Mouse (Mus musculus): ENCODE measurements around the gene Copz2. TPM values are rescaled to one million over a fixed set of nuclear protein-coding genes. Genes with fewer than 3 reads are reported as not detected.

Gene Copz2
- polyA plus RNA-seq, 1 experiment from 2014 or later = 10.9 TPM

DNA sequence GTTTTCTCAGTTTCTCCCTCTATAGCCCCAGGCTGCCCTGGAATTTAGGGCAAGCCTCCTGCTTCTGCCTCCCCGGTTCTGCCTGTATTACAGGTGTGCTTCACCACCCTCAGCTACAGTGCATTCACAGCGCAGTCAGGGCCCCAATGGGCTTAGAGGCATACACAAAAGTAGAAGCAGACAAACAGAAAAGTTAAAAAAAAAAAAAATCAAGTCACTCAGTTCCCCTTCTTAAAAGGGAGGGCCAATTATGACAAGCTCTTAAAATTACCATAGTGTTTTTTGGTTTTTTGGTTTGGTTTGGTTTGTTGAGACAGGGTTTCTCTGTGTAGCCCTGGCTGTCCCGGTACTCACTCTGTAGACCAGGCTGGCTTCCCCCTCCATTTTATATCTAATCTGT is 17.1 kb upstream of the Copz2 start:
- Histone ChIP-seq H3K4me1 (ENCODE audit: control insufficient read depth, insufficient read depth, low read length) (peaks cover 13% of the 10 kb centered on the region), H3K9ac (replicated peaks; ENCODE audit: low read depth, low read length) (no peak overlapping the region), H3K36me3 (ENCODE audit: control insufficient read depth, insufficient read depth, low read length) (no peaks in the 10 kb centered on the region), H3K4me2 (ENCODE audit: low read depth, low read length) (no peak overlapping the region), H3K4me3 (ENCODE audit: low read depth, low read length) (no peak overlapping the region), H3K27ac (ENCODE audit: low read depth, low read length) (no peak overlapping the region), H3K27me3 (ENCODE audit: control insufficient read depth, insufficient read depth, low read length) (no peaks in the 10 kb centered on the region), H3K9me3 (ENCODE audit: control insufficient read depth, low read length) (no peaks in the 10 kb centered on the region)
- no peak for ATAC-seq (ENCODE audit: low read depth)
- 93% methylated on average over 3 of the region's 3 CpGs for WGBS

DNA sequence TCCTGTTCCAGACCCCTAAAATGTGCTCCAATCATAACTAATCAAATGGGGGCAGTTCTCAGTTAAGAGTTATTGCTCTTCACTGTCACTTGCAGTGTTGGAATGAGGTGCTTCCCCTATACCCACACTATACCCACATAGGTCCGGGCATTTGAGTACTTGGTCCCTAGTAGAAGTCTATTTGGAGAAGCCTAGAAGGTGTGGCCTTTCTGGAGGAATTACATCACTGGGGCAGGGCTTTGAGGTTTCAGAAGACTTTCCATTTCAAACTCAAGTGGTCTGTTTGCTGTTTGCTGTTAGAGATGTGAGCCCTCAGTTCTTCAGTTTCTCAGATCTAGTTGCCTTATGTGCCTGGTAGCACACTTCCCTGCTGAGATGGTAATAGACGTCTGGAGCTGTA is 16.7 kb upstream of the Copz2 start:
- H3K4me2 ChIP-seq (ENCODE audit: low read depth, low read length) = no peak overlapping the region
- no peak for ATAC-seq (ENCODE audit: low read depth)
- no peaks in the 10 kb centered on the region for H3K36me3 ChIP-seq (ENCODE audit: control insufficient read depth, insufficient read depth, low read length)
- H3K27me3 ChIP-seq (ENCODE audit: control insufficient read depth, insufficient read depth, low read length) = no peaks in the 10 kb centered on the region
- no peak overlapping the region for H3K4me3 ChIP-seq (ENCODE audit: low read depth, low read length)
- no peak overlapping the region for H3K27ac ChIP-seq (ENCODE audit: low read depth, low read length)
- H3K9ac ChIP-seq (replicated peaks; ENCODE audit: low read depth, low read length) = no peak overlapping the region
- H3K9me3 ChIP-seq (ENCODE audit: control insufficient read depth, low read length) = no peaks in the 10 kb centered on the region
- peaks cover 9% of the 10 kb centered on the region for H3K4me1 ChIP-seq (ENCODE audit: control insufficient read depth, insufficient read depth, low read length)
- 70% methylated on average over 2 of the region's 2 CpGs for WGBS

DNA sequence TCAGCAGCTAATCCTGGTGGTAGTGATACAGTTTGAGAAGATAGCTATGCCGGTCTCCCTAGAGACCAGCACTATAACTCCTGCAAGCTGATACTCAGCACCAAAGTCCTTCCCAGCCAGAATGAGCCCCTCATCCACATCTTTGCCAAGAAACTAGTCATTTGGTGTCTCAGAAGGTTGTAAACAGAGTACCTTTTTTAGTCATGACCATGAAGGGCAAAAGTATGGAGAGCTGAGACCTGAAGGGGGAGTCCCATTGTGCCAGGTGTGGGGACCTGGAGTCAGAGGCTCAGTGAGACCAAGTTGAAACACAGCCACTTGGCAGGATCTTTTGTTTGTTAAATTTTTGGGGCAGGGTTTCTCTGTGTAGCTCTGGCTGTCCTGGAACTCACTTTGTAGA is 15.5 kb upstream of the Copz2 start:
- Histone ChIP-seq H3K4me1 (ENCODE audit: control insufficient read depth, insufficient read depth, low read length) (peaks cover 4% of the 10 kb centered on the region; the same call in 1 of the 2 replicates), H3K27me3 (ENCODE audit: control insufficient read depth, insufficient read depth, low read length) (no peaks in the 10 kb centered on the region), H3K27ac (ENCODE audit: low read depth, low read length) (no peak overlapping the region), H3K9me3 (ENCODE audit: control insufficient read depth, low read length) (no peaks in the 10 kb centered on the region), H3K9ac (replicated peaks; ENCODE audit: low read depth, low read length) (no peak overlapping the region), H3K4me2 (ENCODE audit: low read depth, low read length) (no peak overlapping the region), H3K4me3 (ENCODE audit: low read depth, low read length) (no peak overlapping the region), H3K36me3 (ENCODE audit: control insufficient read depth, insufficient read depth, low read length) (no peaks in the 10 kb centered on the region)
- no peak for ATAC-seq (ENCODE audit: low read depth)
- WGBS = 88% methylated on average over 1 of the region's 1 CpGs

DNA sequence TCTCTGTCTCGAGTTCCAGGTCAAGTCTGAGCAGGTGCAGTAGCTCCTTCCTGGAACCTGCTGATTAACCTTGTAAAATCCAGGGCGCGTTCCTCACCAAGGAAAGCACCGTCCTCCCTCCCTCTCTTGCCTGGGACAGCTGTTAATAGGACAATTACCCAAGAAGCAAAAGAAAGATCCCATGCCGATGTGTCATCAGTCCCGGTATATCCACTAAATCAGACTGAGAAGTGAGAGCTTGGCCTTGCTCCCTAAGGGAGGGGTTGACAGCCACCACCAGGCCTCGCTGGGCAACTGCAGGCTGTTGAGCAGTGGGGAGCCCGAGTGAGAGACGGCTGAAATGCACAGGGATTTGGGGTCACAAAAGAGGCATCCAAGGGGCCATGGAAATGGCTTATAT is 12.4 kb upstream of the Copz2 start:
- no peak overlapping the region for H3K4me3 ChIP-seq (ENCODE audit: low read depth, low read length)
- H3K4me2 ChIP-seq (ENCODE audit: low read depth, low read length) = no peak overlapping the region
- 25% methylated on average over 9 of the region's 9 CpGs for WGBS
- ATAC-seq (ENCODE audit: low read depth) = no peak
- no peaks in the 10 kb centered on the region for H3K9me3 ChIP-seq (ENCODE audit: control insufficient read depth, low read length)
- H3K4me1 ChIP-seq (ENCODE audit: control insufficient read depth, insufficient read depth, low read length) = no peaks in the 10 kb centered on the region
- H3K27ac ChIP-seq (ENCODE audit: low read depth, low read length) = no peak overlapping the region
- H3K36me3 ChIP-seq (ENCODE audit: control insufficient read depth, insufficient read depth, low read length) = no peaks in the 10 kb centered on the region
- H3K9ac ChIP-seq (replicated peaks; ENCODE audit: low read depth, low read length) = no peak overlapping the region
- H3K27me3 ChIP-seq (ENCODE audit: control insufficient read depth, insufficient read depth, low read length) = no peaks in the 10 kb centered on the region

DNA sequence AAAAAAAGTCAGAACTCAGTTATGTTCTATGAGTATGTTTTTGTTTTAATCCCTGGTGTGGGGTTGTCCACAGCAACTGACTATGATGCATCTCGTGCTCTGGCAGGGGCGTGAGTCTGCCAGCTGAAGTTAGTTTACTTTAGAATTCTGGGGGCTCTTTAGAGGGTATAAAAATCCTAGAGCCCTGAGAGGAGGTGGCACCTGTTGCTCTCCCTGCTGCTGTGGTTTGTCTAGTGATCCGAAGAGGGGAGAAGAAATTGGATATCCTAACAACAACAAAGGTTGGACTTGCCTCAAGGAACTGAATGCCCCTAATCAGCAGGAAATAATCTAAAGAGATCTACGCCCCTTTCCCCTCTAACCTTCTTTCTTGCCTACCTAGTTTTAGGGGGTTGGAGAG is 11.3 kb upstream of the Copz2 start:
- Histone ChIP-seq H3K27me3 (ENCODE audit: control insufficient read depth, insufficient read depth, low read length) (no peaks in the 10 kb centered on the region), H3K9me3 (ENCODE audit: control insufficient read depth, low read length) (no peaks in the 10 kb centered on the region), H3K27ac (ENCODE audit: low read depth, low read length) (no peak overlapping the region), H3K9ac (replicated peaks; ENCODE audit: low read depth, low read length) (no peak overlapping the region), H3K4me1 (ENCODE audit: control insufficient read depth, insufficient read depth, low read length) (no peaks in the 10 kb centered on the region), H3K4me3 (ENCODE audit: low read depth, low read length) (no peak overlapping the region), H3K4me2 (ENCODE audit: low read depth, low read length) (no peak overlapping the region), H3K36me3 (ENCODE audit: control insufficient read depth, insufficient read depth, low read length) (no peaks in the 10 kb centered on the region)
- no peak for ATAC-seq (ENCODE audit: low read depth)
- WGBS = 67% methylated on average over 4 of the region's 4 CpGs

DNA sequence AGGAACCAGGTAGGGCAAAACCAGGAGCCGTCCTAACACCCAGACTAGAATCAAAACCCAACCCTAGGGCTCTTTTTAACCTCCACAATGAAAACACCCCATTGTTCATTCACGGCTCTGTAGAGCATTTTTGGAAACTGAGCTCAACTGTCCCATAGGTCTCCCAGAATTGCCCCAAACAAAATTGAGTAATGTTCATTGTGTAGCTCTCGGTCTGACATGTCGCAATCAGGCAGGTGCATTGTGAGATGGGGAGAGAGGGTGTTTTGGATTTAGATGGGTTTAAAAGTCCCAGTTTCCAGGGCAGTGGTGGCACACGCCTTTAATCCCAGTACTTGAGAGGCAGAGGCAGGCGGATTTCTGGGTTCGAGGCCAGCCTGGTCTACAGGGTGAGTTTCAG is 10.2 kb upstream of the Copz2 start:
- WGBS = 78% methylated on average over 7 of the region's 7 CpGs
- H3K9me3 ChIP-seq (ENCODE audit: control insufficient read depth, low read length) = no peaks in the 10 kb centered on the region
- no peak overlapping the region for H3K4me3 ChIP-seq (ENCODE audit: low read depth, low read length)
- H3K4me1 ChIP-seq (ENCODE audit: control insufficient read depth, insufficient read depth, low read length) = no peaks in the 10 kb centered on the region
- no peak overlapping the region for H3K4me2 ChIP-seq (ENCODE audit: low read depth, low read length)
- H3K36me3 ChIP-seq (ENCODE audit: control insufficient read depth, insufficient read depth, low read length) = no peaks in the 10 kb centered on the region
- no peak overlapping the region for H3K9ac ChIP-seq (replicated peaks; ENCODE audit: low read depth, low read length)
- no peak overlapping the region for H3K27ac ChIP-seq (ENCODE audit: low read depth, low read length)
- H3K27me3 ChIP-seq (ENCODE audit: control insufficient read depth, insufficient read depth, low read length) = no peaks in the 10 kb centered on the region
- no peak for ATAC-seq (ENCODE audit: low read depth)

DNA sequence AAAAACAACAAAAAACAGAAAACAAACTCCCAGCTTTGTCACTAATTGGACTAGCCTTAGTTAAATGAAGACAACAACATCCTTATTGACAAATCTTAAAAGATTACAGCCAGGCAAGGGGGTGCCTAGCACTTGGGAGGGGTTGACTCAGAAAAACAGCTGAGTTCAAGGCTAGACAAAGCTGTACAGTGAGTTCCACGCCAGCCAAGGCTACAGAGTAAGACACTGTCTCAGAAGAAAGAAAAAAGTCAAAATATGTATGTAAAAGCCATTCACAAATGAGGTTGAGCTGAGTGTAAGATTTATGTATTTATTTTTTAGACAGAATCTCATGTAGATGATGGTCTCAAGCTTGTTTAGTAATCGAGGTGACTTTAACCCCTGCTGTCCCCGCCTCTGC is 9.8 kb upstream of the Copz2 start:
- no peaks in the 10 kb centered on the region for H3K27me3 ChIP-seq (ENCODE audit: control insufficient read depth, insufficient read depth, low read length)
- H3K4me3 ChIP-seq (ENCODE audit: low read depth, low read length) = no peak overlapping the region
- H3K4me2 ChIP-seq (ENCODE audit: low read depth, low read length) = no peak overlapping the region
- H3K36me3 ChIP-seq (ENCODE audit: control insufficient read depth, insufficient read depth, low read length) = no peaks in the 10 kb centered on the region
- WGBS = 87% methylated on average over 3 of the region's 3 CpGs
- H3K9ac ChIP-seq (replicated peaks; ENCODE audit: low read depth, low read length) = no peak overlapping the region
- ATAC-seq (ENCODE audit: low read depth) = no peak
- H3K27ac ChIP-seq (ENCODE audit: low read depth, low read length) = no peak overlapping the region
- no peaks in the 10 kb centered on the region for H3K4me1 ChIP-seq (ENCODE audit: control insufficient read depth, insufficient read depth, low read length)
- no peaks in the 10 kb centered on the region for H3K9me3 ChIP-seq (ENCODE audit: control insufficient read depth, low read length)

DNA sequence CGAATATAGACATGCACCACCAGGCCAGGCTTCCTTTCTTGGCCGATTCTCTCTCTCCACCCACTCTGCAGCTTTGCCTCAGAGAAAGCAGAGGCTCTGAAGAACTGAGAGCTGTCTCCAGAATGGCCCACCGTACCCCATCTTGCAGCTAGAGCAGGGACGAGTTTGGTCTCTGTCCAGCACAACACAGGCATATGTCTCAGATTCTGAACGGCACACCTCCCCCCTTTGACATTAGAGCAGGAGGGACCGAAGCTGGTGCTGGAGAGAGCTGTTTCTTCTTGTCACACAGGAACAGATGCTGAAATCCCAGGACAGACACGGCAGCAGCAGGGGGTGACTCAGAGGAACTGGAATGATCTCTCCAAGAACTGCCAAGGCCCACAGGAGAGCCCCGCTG is 9.4 kb upstream of the Copz2 start:
- Histone ChIP-seq H3K4me3 (ENCODE audit: low read depth, low read length) (no peak overlapping the region), H3K36me3 (ENCODE audit: control insufficient read depth, insufficient read depth, low read length) (no peaks in the 10 kb centered on the region), H3K4me1 (ENCODE audit: control insufficient read depth, insufficient read depth, low read length) (no peaks in the 10 kb centered on the region), H3K9me3 (ENCODE audit: control insufficient read depth, low read length) (no peaks in the 10 kb centered on the region), H3K4me2 (ENCODE audit: low read depth, low read length) (no peak overlapping the region), H3K27me3 (ENCODE audit: control insufficient read depth, insufficient read depth, low read length) (no peaks in the 10 kb centered on the region), H3K9ac (replicated peaks; ENCODE audit: low read depth, low read length) (no peak overlapping the region), H3K27ac (ENCODE audit: low read depth, low read length) (no peak overlapping the region)
- whole genome bisulfite sequencing = 58% methylated on average over 8 of the region's 8 CpGs
- no peak for ATAC-seq (ENCODE audit: low read depth)

DNA sequence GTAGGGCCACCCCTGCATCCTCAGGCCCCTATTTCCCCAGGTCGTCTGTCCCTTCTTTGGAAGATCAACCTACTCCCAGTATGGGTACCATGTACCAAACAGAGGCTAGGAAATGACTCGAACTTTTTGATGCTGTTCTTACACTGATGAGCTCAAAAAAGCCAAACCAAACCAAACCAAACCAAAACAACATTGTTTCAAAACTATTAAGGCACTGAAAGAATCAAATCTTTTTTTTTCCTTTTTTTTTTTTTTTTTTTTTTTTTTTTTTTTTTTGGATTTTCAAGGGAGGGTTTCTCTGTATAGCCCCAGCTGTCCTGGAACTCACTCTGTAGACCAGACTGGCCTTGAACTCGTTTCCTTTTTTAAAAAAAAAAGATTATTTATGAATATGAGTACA is 6.0 kb upstream of the Copz2 start:
- Histone ChIP-seq H3K4me3 (ENCODE audit: low read depth, low read length) (no peak overlapping the region), H3K27me3 (ENCODE audit: control insufficient read depth, insufficient read depth, low read length) (no peaks in the 10 kb centered on the region), H3K36me3 (ENCODE audit: control insufficient read depth, insufficient read depth, low read length) (no peaks in the 10 kb centered on the region), H3K9me3 (ENCODE audit: control insufficient read depth, low read length) (no peaks in the 10 kb centered on the region), H3K4me1 (ENCODE audit: control insufficient read depth, insufficient read depth, low read length) (no peaks in the 10 kb centered on the region), H3K27ac (ENCODE audit: low read depth, low read length) (no peak overlapping the region), H3K9ac (replicated peaks; ENCODE audit: low read depth, low read length) (no peak overlapping the region), H3K4me2 (ENCODE audit: low read depth, low read length) (no peak overlapping the region)
- WGBS = 66% methylated on average over 3 of the region's 3 CpGs
- ATAC-seq (ENCODE audit: low read depth) = no peak

DNA sequence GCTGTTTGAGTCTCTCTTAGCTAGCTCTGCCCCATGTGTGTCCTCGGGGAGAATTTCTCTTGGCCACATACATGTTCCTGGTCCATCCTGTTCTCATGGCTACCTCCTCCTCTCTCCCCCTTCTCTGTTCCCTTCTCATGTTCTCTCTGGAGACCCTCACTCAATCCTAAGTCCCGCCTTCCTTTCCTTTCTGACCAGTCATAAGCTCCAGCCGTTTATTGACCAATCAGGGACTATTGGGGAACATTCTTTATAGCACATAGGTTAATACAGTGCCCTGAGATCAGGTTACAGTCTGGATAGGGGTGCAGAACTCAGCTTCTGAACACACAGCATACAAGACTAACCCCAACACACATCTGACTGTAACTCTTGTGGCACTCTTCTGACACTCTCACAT is 2.4 kb upstream of the Copz2 start:
- H3K9me3 ChIP-seq (ENCODE audit: control insufficient read depth, low read length) = no peaks in the 10 kb centered on the region
- no peak overlapping the region for H3K9ac ChIP-seq (replicated peaks; ENCODE audit: low read depth, low read length)
- 53% methylated on average over 3 of the region's 3 CpGs for WGBS
- no peaks in the 10 kb centered on the region for H3K27me3 ChIP-seq (ENCODE audit: control insufficient read depth, insufficient read depth, low read length)
- H3K36me3 ChIP-seq (ENCODE audit: control insufficient read depth, insufficient read depth, low read length) = no peaks in the 10 kb centered on the region
- no peak overlapping the region for H3K4me2 ChIP-seq (ENCODE audit: low read depth, low read length)
- no peak overlapping the region for H3K4me3 ChIP-seq (ENCODE audit: low read depth, low read length)
- H3K27ac ChIP-seq (ENCODE audit: low read depth, low read length) = no peak overlapping the region
- ATAC-seq (ENCODE audit: low read depth) = no peak
- H3K4me1 ChIP-seq (ENCODE audit: control insufficient read depth, insufficient read depth, low read length) = 0 out of 2 replicates have a peak, but pooled peaks cover 6% of the 10 kb centered on the region
